Mouse (Mus musculus) urinary bladder, postnatal 25 days (tissue): Measurements from ENCODE around the gene Mgme1.

ENCODE experiments used
- DNase-seq: peaks from one replicate; pipeline ENCODE4 v3.0.0; 2022; ENCODE audit warnings: low spot score

The Mgme1 gene

GRCm38 (mm10) chr2:144270507-144271420 is at the start of gene Mgme1, which contains the start of gene Snx5:
TSS of gene Mgme1 (plus strand) at chr2:144270663.
TSS of gene Snx5 (minus strand) at chr2:144270906.
- DNase-seq: peak; percentile 86

GRCm38 (mm10) chr2:144224351-144224750 is 46.1 kb upstream of the Mgme1 start:
- DNase-seq: no peak

GRCm38 (mm10) chr2:144226906-144227586 is 43.4 kb upstream of the Mgme1 start:
- no peak for DNase-seq

- DNase-seq: no peak
Observed at GRCm38 (mm10) chr2:144228521-144229346, 41.7 kb upstream of the Mgme1 start.

GRCm38 (mm10) chr2:144229647-144230046 is 40.8 kb upstream of the Mgme1 start:
- no peak for DNase-seq

GRCm38 (mm10) chr2:144230498-144230897 is 40.0 kb upstream of the Mgme1 start:
- DNase-seq: no peak

GRCm38 (mm10) chr2:144231115-144231514 is 39.3 kb upstream of the Mgme1 start:
- DNase-seq: no peak

GRCm38 (mm10) chr2:144233534-144233933 is 36.9 kb upstream of the Mgme1 start:
- no peak for DNase-seq

- no peak for DNase-seq
Observed at GRCm38 (mm10) chr2:144235776-144236175, 34.7 kb upstream of the Mgme1 start.

GRCm38 (mm10) chr2:144236791-144237584 is 33.5 kb upstream of the Mgme1 start:
- DNase-seq: no peak

- no peak for DNase-seq
Observed at GRCm38 (mm10) chr2:144238341-144238740, 32.1 kb upstream of the Mgme1 start.

GRCm38 (mm10) chr2:144239318-144239717 is 31.1 kb upstream of the Mgme1 start:
- no peak for DNase-seq

- no peak for DNase-seq
Observed at GRCm38 (mm10) chr2:144240095-144240899, 30.2 kb upstream of the Mgme1 start.

- DNase-seq: no peak
Observed at GRCm38 (mm10) chr2:144245464-144245863, 25.0 kb upstream of the Mgme1 start.

GRCm38 (mm10) chr2:144246270-144246669 is 24.2 kb upstream of the Mgme1 start:
- no peak for DNase-seq

- no peak for DNase-seq
Observed at GRCm38 (mm10) chr2:144247337-144247978, 23.0 kb upstream of the Mgme1 start.

- no peak for DNase-seq
Observed at GRCm38 (mm10) chr2:144248613-144249376, 21.7 kb upstream of the Mgme1 start.

- DNase-seq: no peak
Observed at GRCm38 (mm10) chr2:144250111-144250510, 20.4 kb upstream of the Mgme1 start.

- no peak for DNase-seq
Observed at GRCm38 (mm10) chr2:144262837-144263236, 7.6 kb upstream of the Mgme1 start.
